Comparison of ENCODE assay signal across 12 mouse cellular contexts in the genomic region with DNA sequence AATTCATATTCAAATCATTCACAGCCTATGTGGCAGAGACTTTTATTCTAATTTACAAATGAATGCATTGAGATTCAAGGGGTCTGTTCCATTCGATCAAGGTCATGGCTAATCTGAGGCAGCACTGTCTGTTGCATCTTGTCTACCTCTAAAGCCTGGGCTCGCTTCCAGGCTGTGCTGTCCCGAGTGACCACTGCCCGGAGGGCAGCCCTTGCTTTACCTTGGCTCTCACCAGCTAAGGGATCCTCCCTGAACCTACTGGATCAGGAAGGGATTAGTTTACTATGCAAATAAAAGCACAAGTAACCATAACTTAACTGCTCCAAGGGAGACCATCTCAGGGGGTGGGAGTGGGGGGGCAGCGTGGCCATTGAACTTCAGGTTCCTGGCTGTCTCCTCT.
"Had no signal": no experiment of that assay in that cellular context is flagged by ENCODE, and none has a peak within 500 bp of the region (broad histone marks: within the 10 kb centered on the region; RNA-seq: fewer than 3 reads in every experiment).

No protein-coding gene starts in this region.

- DNase-seq: left cerebral cortex, postnatal 4 days; liver; liver, embryonic 13.5 days; liver, postnatal 0 days; lung, adult 18-20 months; lung, adult 2 months; lung, embryonic 14.5 days; lung, postnatal 10 days; lung, postnatal 14 days; lung, postnatal 36 days; lung, postnatal 4 days; midbrain, embryonic 14.5 days had no signal
